Comparison of ENCODE assay signal across 18 mouse cellular contexts in the genomic region with DNA sequence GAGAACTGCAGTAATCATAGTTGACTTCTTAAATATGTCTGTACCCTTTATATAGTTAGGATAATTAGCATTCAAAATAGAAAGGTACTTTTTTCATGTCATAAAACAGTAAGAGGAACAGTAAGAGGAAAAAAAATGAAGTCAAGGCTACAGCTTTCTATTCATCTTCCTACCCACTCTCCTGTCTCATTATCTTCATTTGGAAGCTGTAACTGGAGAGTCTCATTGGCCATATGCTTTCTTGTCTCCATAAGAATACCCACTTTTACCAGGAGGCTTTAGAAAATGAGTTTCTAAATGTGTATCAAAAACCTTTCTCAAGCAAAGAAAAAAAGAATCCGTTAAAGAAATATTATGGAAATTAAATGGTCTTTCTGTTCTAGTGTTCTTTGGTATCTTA.
"Had no signal": no experiment of that assay in that cellular context is flagged by ENCODE, and none has a peak within 500 bp of the region (broad histone marks: within the 10 kb centered on the region; RNA-seq: fewer than 3 reads in every experiment).

No protein-coding gene starts in this region.

- H3K9ac ChIP-seq: liver, postnatal 0 days; lung, embryonic 15.5 days; midbrain, embryonic 13.5 days; midbrain, embryonic 15.5 days; neural tube, embryonic 12.5 days; stomach, embryonic 15.5 days had no signal

- H3K27me3 ChIP-seq: lung, embryonic 15.5 days; megakaryocyte, embryonic 14.5 days; midbrain, embryonic 13.5 days; midbrain, embryonic 15.5 days; neural tube, embryonic 12.5 days; stomach, embryonic 15.5 days had no signal

- ATAC-seq: liver, postnatal 0 days; lung, postnatal 0 days; midbrain, embryonic 13.5 days; midbrain, embryonic 15.5 days had no signal

- H3K27ac ChIP-seq: lung, embryonic 15.5 days; macrophage; midbrain, embryonic 13.5 days; midbrain, embryonic 15.5 days; neural tube, embryonic 12.5 days; stomach, embryonic 15.5 days; stomach, postnatal 0 days had no signal

- H3K9me3 ChIP-seq: lung, embryonic 15.5 days; megakaryocyte, embryonic 14.5 days; midbrain, embryonic 13.5 days; midbrain, embryonic 15.5 days; neural tube, embryonic 12.5 days; stomach, embryonic 15.5 days had no signal

- H3K4me2 ChIP-seq: lung, embryonic 15.5 days; midbrain, embryonic 11.5 days; midbrain, embryonic 13.5 days; midbrain, embryonic 15.5 days; neural tube, embryonic 12.5 days; stomach, embryonic 15.5 days had no signal

- DNase-seq: liver, postnatal 0 days; lung, adult 2 months; lung, postnatal 14 days; lung, postnatal 36 days; right cerebral cortex, postnatal 14 days; thymus, adult 18-20 months; thymus, postnatal 14 days; thymus, postnatal 36 days had no signal

- H3K36me3 ChIP-seq: lung, embryonic 15.5 days; midbrain, embryonic 13.5 days; midbrain, embryonic 15.5 days; neural tube, embryonic 12.5 days; stomach, embryonic 15.5 days had no signal

- H3K4me1 ChIP-seq: lung, embryonic 15.5 days; megakaryocyte, embryonic 14.5 days; midbrain, embryonic 13.5 days; midbrain, embryonic 15.5 days; neural tube, embryonic 12.5 days; stomach, embryonic 15.5 days had no signal

- H3K4me3 ChIP-seq: lung, embryonic 15.5 days; megakaryocyte, embryonic 14.5 days; midbrain, embryonic 13.5 days; midbrain, embryonic 15.5 days; neural tube, embryonic 12.5 days; stomach, embryonic 15.5 days had no signal
